Mouse (Mus musculus) MEL (cell line): ENCODE measurements around the gene Nol7. TPM values are rescaled to one million over a fixed set of nuclear protein-coding genes. Genes with fewer than 3 reads are reported as not detected.

Source experiments
- DNase-seq: peaks from one replicate; pipeline ENCODE4 v3.0.0; 2011; ENCODE audit warnings: low read depth, low spot score
- H3K27ac ChIP-seq: 2 replicates; pipeline ENCODE4 v1.5.1; 2012; ENCODE audit warnings: low read depth, mild to moderate bottlenecking, control low read depth, low read length, moderate library complexity; ENCODE audit not compliant: control insufficient read depth
- H3K27me3 ChIP-seq, 2 experiments: fragments of 150-350 bp in 1 of 2; sonication (generic) in 1 of 2; 2 replicates each; pipeline ENCODE4 v1.6.1; 2012; ENCODE audit warnings: low read length in 2 of 2, mild to moderate bottlenecking in 2 of 2, improper control_type of control experiment in 1 of 2, moderate library complexity in 1 of 2; ENCODE audit not compliant: insufficient read depth in 2 of 2, control insufficient read depth in 1 of 2
- H3K36me3 ChIP-seq, 2 experiments: 2 replicates each; pipeline ENCODE4 v1.6.1; 2012 to 2014; ENCODE audit warnings: low read length in 2 of 2, improper control_type of control experiment in 1 of 2, inconsistent platforms in 1 of 2, mild to moderate bottlenecking in 1 of 2; ENCODE audit not compliant: insufficient read depth in 2 of 2, control insufficient read depth in 1 of 2
- H3K4me1 ChIP-seq, 2 experiments: fragments of 150-350 bp in 1 of 2; sonication (generic) in 1 of 2; 2 replicates each; pipeline ENCODE4 v1.6.1; 2012; ENCODE audit warnings: low read length in 2 of 2, improper control_type of control experiment in 1 of 2, mild to moderate bottlenecking in 1 of 2; ENCODE audit not compliant: insufficient read depth in 2 of 2, control insufficient read depth in 1 of 2
- H3K4me3 ChIP-seq, 2 experiments: fragments of 150-350 bp in 1 of 2; sonication (generic) in 1 of 2; 2 replicates each; pipeline ENCODE4 v1.5.1; 2012; ENCODE audit warnings: low read depth in 2 of 2, low read length in 2 of 2, mild to moderate bottlenecking in 2 of 2, moderate library complexity in 2 of 2, control low read depth in 1 of 2, improper control_type of control experiment in 1 of 2; ENCODE audit not compliant: control insufficient read depth in 1 of 2, insufficient read depth in 1 of 2
- H3K79me2 ChIP-seq: 2 replicates; pipeline ENCODE4 v1.6.1; 2012; ENCODE audit warnings: mild to moderate bottlenecking, low read length, moderate library complexity; ENCODE audit not compliant: control insufficient read depth, poor library complexity, insufficient read depth
- H3K9ac ChIP-seq: 2 replicates; pipeline ENCODE4 v1.6.1; 2012; ENCODE audit warnings: low read depth, mild to moderate bottlenecking, control low read depth, low read length, moderate library complexity; ENCODE audit not compliant: control insufficient read depth, poor library complexity, severe bottlenecking
- H3K9me3 ChIP-seq: fragments of 150-350 bp; sonication (generic); replicated peaks from 2 replicates; pipeline ENCODE4 v1.6.1; 2012; ENCODE audit warnings: mild to moderate bottlenecking, low read length, improper control_type of control experiment, moderate library complexity; ENCODE audit not compliant: insufficient read depth
- BHLHE40 ChIP-seq: IDR thresholded peaks from 2 replicates; pipeline ENCODE4 v1.6.1; 2012; ENCODE audit warnings: low read depth, mild to moderate bottlenecking, inconsistent platforms, low read length, improper control_type of control experiment, borderline replicate concordance
- CHD2 ChIP-seq: IDR thresholded peaks from 2 replicates; pipeline ENCODE4 v1.6.1; 2011; ENCODE audit warnings: low read length, improper control_type of control experiment
- CTCF ChIP-seq, 3 experiments: IDR thresholded peaks in 2 of 3; conservative IDR thresholded peaks in 1 of 3; 2 replicates each; pipeline ENCODE4 v1.5.1; 2011 to 2012; ENCODE audit warnings: low read length in 3 of 3, low read depth in 2 of 3, mild to moderate bottlenecking in 2 of 3, improper control_type of control experiment in 1 of 3, inconsistent platforms in 1 of 3, mixed read lengths in 1 of 3, moderate library complexity in 1 of 3; ENCODE audit not compliant: control insufficient read depth in 1 of 3, insufficient read depth in 1 of 3, poor library complexity in 1 of 3, severe bottlenecking in 1 of 3
- ELF1 ChIP-seq: IDR thresholded peaks from 2 replicates; pipeline ENCODE4 v1.6.1; 2014; ENCODE audit warnings: low read depth, mild to moderate bottlenecking, inconsistent platforms, low read length, improper control_type of control experiment, moderate library complexity
- GABPA ChIP-seq: IDR thresholded peaks from 2 replicates; pipeline ENCODE4 v1.6.1; 2012; ENCODE audit warnings: low read depth, mild to moderate bottlenecking, inconsistent platforms, low read length, improper control_type of control experiment, moderate library complexity
- GATA1 ChIP-seq: IDR thresholded peaks from 2 replicates; pipeline ENCODE4 v1.6.1; 2011; ENCODE audit warnings: low read depth, low read length, improper control_type of control experiment
- HCFC1 ChIP-seq: IDR thresholded peaks from 2 replicates; pipeline ENCODE4 v1.6.1; 2012; ENCODE audit warnings: low read depth, mild to moderate bottlenecking, inconsistent platforms, low read length, improper control_type of control experiment, moderate library complexity
- JUND ChIP-seq: IDR thresholded peaks from 2 replicates; pipeline ENCODE4 v1.6.1; 2011; ENCODE audit warnings: low read depth, mild to moderate bottlenecking, improper control_type of control experiment, low read length
- KAT2A ChIP-seq: conservative IDR thresholded peaks from 2 replicates; pipeline ENCODE4 v1.6.1; 2012; ENCODE audit warnings: low read depth, low read length, improper control_type of control experiment, inconsistent platforms
- MAX ChIP-seq: IDR thresholded peaks from 2 replicates; pipeline ENCODE4 v1.6.1; 2011; ENCODE audit warnings: low read length, improper control_type of control experiment
- MAZ ChIP-seq: IDR thresholded peaks from 2 replicates; pipeline ENCODE4 v1.6.1; 2012; ENCODE audit warnings: low read depth, mild to moderate bottlenecking, inconsistent platforms, low read length, improper control_type of control experiment
- MYC ChIP-seq: IDR thresholded peaks from 2 replicates; pipeline ENCODE4 v1.6.1; 2011; ENCODE audit warnings: low read depth, mild to moderate bottlenecking, low read length, improper control_type of control experiment, moderate library complexity
- NELFE ChIP-seq: IDR thresholded peaks from 2 replicates; pipeline ENCODE4 v1.6.1; 2011; ENCODE audit warnings: low read depth, low read length, improper control_type of control experiment
- NRF1 ChIP-seq: IDR thresholded peaks from 2 replicates; pipeline ENCODE4 v1.6.1; 2014; ENCODE audit warnings: low read depth, mild to moderate bottlenecking, inconsistent platforms, low read length, improper control_type of control experiment, moderate library complexity; ENCODE audit not compliant: poor library complexity, insufficient read depth, severe bottlenecking
- POLR2A ChIP-seq, 2 experiments: IDR thresholded peaks; 2 replicates each; pipeline ENCODE4 v1.6.1; 2011 to 2012; ENCODE audit warnings: low read length in 2 of 2, mild to moderate bottlenecking in 2 of 2, control low read depth in 1 of 2, improper control_type of control experiment in 1 of 2, low read depth in 1 of 2, moderate library complexity in 1 of 2; ENCODE audit not compliant: control insufficient read depth in 1 of 2, insufficient read depth in 1 of 2, poor library complexity in 1 of 2
- POLR2AphosphoS2 ChIP-seq: IDR thresholded peaks from 2 replicates; pipeline ENCODE4 v1.6.1; 2011; ENCODE audit warnings: low read length, improper control_type of control experiment
- SIN3A ChIP-seq: IDR thresholded peaks from 2 replicates; pipeline ENCODE4 v1.6.1; 2012; ENCODE audit warnings: low read length, improper control_type of control experiment, inconsistent platforms
- SMC3 ChIP-seq: IDR thresholded peaks from 2 replicates; pipeline ENCODE4 v1.6.1; 2011; ENCODE audit warnings: low read depth, low read length, improper control_type of control experiment
- TCF12 ChIP-seq: IDR thresholded peaks from 2 replicates; pipeline ENCODE4 v1.6.1; 2014; ENCODE audit warnings: low read depth, mild to moderate bottlenecking, inconsistent platforms, low read length, improper control_type of control experiment, moderate library complexity
- USF1 ChIP-seq: IDR thresholded peaks from 2 replicates; pipeline ENCODE4 v1.6.1; 2014; ENCODE audit warnings: low read depth, mild to moderate bottlenecking, inconsistent platforms, low read length, improper control_type of control experiment, moderate library complexity
- USF2 ChIP-seq, 2 experiments: IDR thresholded peaks; 2 replicates each; pipeline ENCODE4 v1.6.1; 2011 to 2012; ENCODE audit warnings: improper control_type of control experiment in 2 of 2, low read length in 2 of 2, borderline replicate concordance in 1 of 2, inconsistent platforms in 1 of 2, low read depth in 1 of 2, mild to moderate bottlenecking in 1 of 2; ENCODE audit not compliant: insufficient read depth in 1 of 2
- ZC3H11A ChIP-seq: IDR thresholded peaks from 2 replicates; pipeline ENCODE4 v1.6.1; 2012; ENCODE audit warnings: low read depth, mild to moderate bottlenecking, inconsistent platforms, low read length, improper control_type of control experiment
- ZMIZ1 ChIP-seq: IDR thresholded peaks from 2 replicates; pipeline ENCODE4 v1.6.1; 2012; ENCODE audit warnings: low read depth, mild to moderate bottlenecking, inconsistent platforms, low read length, improper control_type of control experiment, moderate library complexity
- polyA plus RNA-seq, 2 experiments: library from polyadenylated mRNA; stranded (reverse) in 1 of 2; unstranded in 1 of 2; fragments of >175 nt in 1 of 2; fragments of >200 nt in 1 of 2; gene quantifications; 2 replicates each; pipeline versions ENCODE4 v1.2.1 to v1.2.4; 2012; ENCODE audit warnings: low replicate concordance in 2 of 2, low read depth in 1 of 2; ENCODE audit not compliant: insufficient read length in 2 of 2, insufficient read depth in 1 of 2, missing spikeins in 1 of 2
- total RNA-seq: library from RNA; depleted of rRNA; stranded (reverse); fragments of 300-350 nt; gene quantifications from 2 replicates; pipeline ENCODE4 v1.2.3, GENCODE M21; 2012; rRNA removed

The Nol7 gene
- total RNA-seq (181 and 186 TPM in 2 replicates), polyA plus RNA-seq (100 to 1,000 TPM; 157 to 253 TPM)

- Histone ChIP-seq H3K9ac (peak within 1 kb of the TSS; percentile 93), H3K27ac (peak within 1 kb of the TSS; percentile 89), H3K79me2 (peaks cover 14% of the 10 kb centered on the region), H3K4me3 (peak within 1 kb of the TSS; percentile 83 to 87), H3K4me1 (no peaks in the 10 kb centered on the region), H3K36me3 (peaks cover 11 to 17% of the 10 kb centered on the region in 2 experiments)
- TF ChIP-seq MAX (no peak), GATA1 (no peak), CHD2 (0 out of 2 replicates have a peak, but pooled peaks have one; percentile 12), USF2 (IDR thresholded peaks at IDR 0.05; ENCODE audit: borderline replicate concordance in 1 of 2, insufficient read depth in 1 of 2, low read depth in 1 of 2, low read length in 2 of 2) (no peak), JUND (no peak), CTCF (IDR thresholded peaks at IDR 0.05 in 2 of 3, conservative IDR thresholded peaks at IDR 0.05 in 1 of 3; ENCODE audit: control insufficient read depth in 1 of 3, insufficient read depth in 1 of 3, low read depth in 2 of 3, low read length in 3 of 3, poor library complexity in 1 of 3, severe bottlenecking in 1 of 3) (peak in 2 of 3 experiments; percentile 82 to 93; a peak in 5 of 6 replicates), NELFE (peak; percentile 87), KAT2A (peak; percentile 79; the same call in 1 of the 2 replicates), BHLHE40 (no peak), HCFC1 (peak; percentile 94), MYC (0 out of 2 replicates have a peak, but pooled peaks have one; percentile 37), POLR2A (IDR thresholded peaks at IDR 0.05; ENCODE audit: control insufficient read depth in 1 of 2, insufficient read depth in 1 of 2, low read depth in 1 of 2, low read length in 2 of 2, poor library complexity in 1 of 2) (peak; percentile 90 to 94), USF1 (no peak), ZC3H11A (no peak), POLR2AphosphoS2 (peak; percentile 91; the same call in 1 of the 2 replicates), ELF1 (peak; percentile 79), SMC3 (peak; percentile 35; the same call in 1 of the 2 replicates), MAZ (peak; percentile 95; the same call in 1 of the 2 replicates), GABPA (0 out of 2 replicates have a peak, but pooled peaks have one; percentile 14), SIN3A (peak; percentile 77; the same call in 1 of the 2 replicates), ZMIZ1 (peak; percentile 51; the same call in 1 of the 2 replicates), NRF1 (peak; percentile 76), TCF12 (peak; percentile 42)
- TF ChIP-seq, all 39 proteins: peak for 16
- Histone ChIP-seq H3K27me3 (no peaks in the 10 kb centered on the region), H3K9me3 (no peaks in the 10 kb centered on the region)
- peak; percentile 95 for DNase-seq
Observed at GRCm38 (mm10) chr13:43398297-43399080, at the start of gene Nol7. Gene Nol7 (plus strand): TSS chr13:43398390.
